Mouse (Mus musculus) myocyte (in vitro differentiated cells): ENCODE measurements around the gene Lrrc57. TPM values are rescaled to one million over a fixed set of nuclear protein-coding genes. Genes with fewer than 3 reads are reported as not detected.

Source experiments
- H3K27me3 ChIP-seq: one replicate; pipeline ENCODE4 v1.6.1; 2011; ENCODE audit not compliant: control insufficient read depth, insufficient read depth, insufficient read length
- H3K36me3 ChIP-seq: one replicate; pipeline ENCODE4 v1.6.1; 2011; ENCODE audit not compliant: control insufficient read depth, insufficient read depth
- H3K4me2 ChIP-seq: one replicate; pipeline ENCODE4 v1.6.1; 2011; ENCODE audit warnings: low read depth, control low read depth
- H3K4me3 ChIP-seq: one replicate; pipeline ENCODE4 v1.5.1; 2011; ENCODE audit warnings: mild to moderate bottlenecking, control low read depth, moderate library complexity
- H3K79me2 ChIP-seq: one replicate; pipeline ENCODE4 v1.6.1; 2011; ENCODE audit not compliant: control insufficient read depth, insufficient read depth
- H3ac ChIP-seq: one replicate; pipeline ENCODE4 v1.6.1; 2011; ENCODE audit not compliant: control insufficient read depth, insufficient read length
- CEBPB ChIP-seq: IDR thresholded peaks from 2 replicates; pipeline ENCODE4 v1.6.1; 2011; ENCODE audit warnings: mild to moderate bottlenecking, moderate library complexity; ENCODE audit not compliant: poor library complexity, insufficient read depth, severe bottlenecking
- E2F4 ChIP-seq: IDR thresholded peaks from one replicate; pipeline ENCODE4 v1.6.1; 2011; ENCODE audit warnings: mild to moderate bottlenecking, control low read depth, moderate library complexity; ENCODE audit not compliant: insufficient read depth
- MAX ChIP-seq: IDR thresholded peaks from one replicate; pipeline ENCODE4 v1.6.1; 2011; ENCODE audit warnings: low read depth, mild to moderate bottlenecking, control low read depth
- MYOD1 ChIP-seq, 3 experiments: IDR thresholded peaks; one replicate each; pipeline ENCODE4 v1.6.1; 2011; ENCODE audit warnings: control low read depth in 2 of 3, low read depth in 2 of 3, mild to moderate bottlenecking in 2 of 3, moderate library complexity in 1 of 3; ENCODE audit not compliant: insufficient read length in 2 of 3, control insufficient read depth in 1 of 3
- MYOG ChIP-seq, 3 experiments: IDR thresholded peaks; one replicate each; pipeline ENCODE4 v1.6.1; 2011; ENCODE audit warnings: control low read depth in 2 of 3, low read depth in 2 of 3, mild to moderate bottlenecking in 2 of 3; ENCODE audit not compliant: insufficient read length in 2 of 3, control insufficient read depth in 1 of 3, insufficient read depth in 1 of 3
- POLR2A ChIP-seq: IDR thresholded peaks from one replicate; pipeline ENCODE4 v1.6.1; 2011; ENCODE audit warnings: low read depth, mild to moderate bottlenecking, control low read depth, moderate library complexity; ENCODE audit not compliant: insufficient read length
- POLR2AphosphoS2 ChIP-seq: IDR thresholded peaks from one replicate; pipeline ENCODE4 v1.6.1; 2011; ENCODE audit warnings: low read depth, control low read depth; ENCODE audit not compliant: insufficient read length
- REST ChIP-seq: IDR thresholded peaks from one replicate; pipeline ENCODE4 v1.6.1; 2011; ENCODE audit warnings: mild to moderate bottlenecking, control low read depth, moderate library complexity; ENCODE audit not compliant: insufficient read depth, insufficient read length
- SRF ChIP-seq: IDR thresholded peaks from one replicate; pipeline ENCODE4 v1.6.1; 2011; ENCODE audit warnings: low read depth; ENCODE audit not compliant: control insufficient read depth, insufficient read length
- TCF12 ChIP-seq: IDR thresholded peaks from one replicate; pipeline ENCODE4 v1.6.1; 2011; ENCODE audit warnings: mild to moderate bottlenecking, control low read depth; ENCODE audit not compliant: poor library complexity, insufficient read depth, severe bottlenecking
- TCF3 ChIP-seq: IDR thresholded peaks from one replicate; pipeline ENCODE4 v1.6.1; 2011; ENCODE audit warnings: low read depth, control low read depth; ENCODE audit not compliant: insufficient read length
- USF1 ChIP-seq: IDR thresholded peaks from one replicate; pipeline ENCODE4 v1.6.1; 2011; ENCODE audit warnings: low read depth, mild to moderate bottlenecking, control low read depth, moderate library complexity
- polyA plus RNA-seq: library from polyadenylated mRNA; unstranded; fragments of >200 nt; fragmentation: generic; extraction: Trizol; gene quantifications from one replicate; pipeline ENCODE4 v1.2.1, GENCODE M21; 2012; ENCODE audit warnings: missing spikeins

Lrrc57 gene
- 12.5 TPM for polyA plus RNA-seq

DNA sequence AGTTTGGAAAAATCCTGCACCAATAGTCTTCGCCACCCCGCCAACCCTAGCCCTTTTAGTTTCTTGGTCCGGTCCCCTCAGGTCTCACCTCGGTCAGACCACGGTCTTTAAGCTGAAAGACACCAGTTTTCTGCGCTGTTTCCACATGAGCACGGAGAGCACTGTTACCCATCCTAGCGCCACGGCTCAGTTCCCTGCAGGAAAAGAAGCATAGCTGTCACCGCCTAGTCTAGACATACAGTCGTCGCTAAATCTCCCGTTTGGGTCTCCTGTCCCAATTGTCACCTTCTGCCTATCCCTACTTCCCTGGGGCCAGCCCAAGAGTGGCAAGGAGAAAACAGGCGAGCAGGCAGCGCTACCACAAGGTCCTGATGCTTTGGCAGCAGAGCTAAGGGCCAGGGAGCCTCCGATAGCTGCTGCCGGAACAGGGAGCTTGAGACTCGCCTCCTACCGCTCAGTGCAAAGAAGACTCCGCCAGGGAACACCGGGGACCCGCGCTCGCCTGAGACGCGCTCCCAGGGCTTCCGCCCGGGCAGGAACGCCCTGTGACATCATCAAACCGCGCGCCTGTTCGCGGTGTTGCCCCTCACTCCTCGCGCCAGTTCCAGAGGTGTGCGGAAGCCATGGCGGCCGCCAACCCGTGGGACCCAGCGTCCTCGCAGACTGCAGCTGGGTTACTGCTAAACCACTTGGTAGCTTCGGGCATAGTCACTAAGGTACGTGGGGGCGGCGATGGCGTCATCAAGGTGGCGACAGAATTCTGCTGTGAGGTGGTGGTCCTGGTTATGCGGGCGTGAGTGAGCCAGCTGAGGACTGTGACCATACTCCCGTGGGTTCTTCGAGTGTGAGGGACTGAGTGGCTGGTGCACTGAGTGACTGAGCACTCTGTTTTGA is at the start of gene Lrrc57, which contains the start of gene Haus2:
Gene Lrrc57 (minus strand): TSS at position 691 of the 894 bp plus-strand sequence.
Gene Haus2 (plus strand): TSS at position 554 of the 894 bp plus-strand sequence.
- peak within 1 kb of the TSS; percentile 87 for H3K4me3 ChIP-seq
- H3K79me2 ChIP-seq = peaks cover 13% of the 10 kb centered on the region
- peak within 1 kb of the TSS; percentile 91 for H3K4me2 ChIP-seq
- H3K27me3 ChIP-seq = no peaks in the 10 kb centered on the region
- peak in 1 of 3 experiments; percentile 24 for TF ChIP-seq MYOG (IDR thresholded peaks at IDR 0.05; ENCODE audit: control insufficient read depth in 1 of 3, insufficient read depth in 1 of 3, insufficient read length in 2 of 3, low read depth in 2 of 3)
- TF ChIP-seq TCF3 = no peak
- TF ChIP-seq E2F4 = no peak
- peak; percentile 89 for TF ChIP-seq SRF
- TF ChIP-seq POLR2A = peak; percentile 95
- TF ChIP-seq POLR2AphosphoS2 = peak; percentile 86
- no peak for TF ChIP-seq MAX
- H3K36me3 ChIP-seq = peaks cover 11% of the 10 kb centered on the region
- H3ac ChIP-seq = peak within 1 kb of the TSS; percentile 24

DNA sequence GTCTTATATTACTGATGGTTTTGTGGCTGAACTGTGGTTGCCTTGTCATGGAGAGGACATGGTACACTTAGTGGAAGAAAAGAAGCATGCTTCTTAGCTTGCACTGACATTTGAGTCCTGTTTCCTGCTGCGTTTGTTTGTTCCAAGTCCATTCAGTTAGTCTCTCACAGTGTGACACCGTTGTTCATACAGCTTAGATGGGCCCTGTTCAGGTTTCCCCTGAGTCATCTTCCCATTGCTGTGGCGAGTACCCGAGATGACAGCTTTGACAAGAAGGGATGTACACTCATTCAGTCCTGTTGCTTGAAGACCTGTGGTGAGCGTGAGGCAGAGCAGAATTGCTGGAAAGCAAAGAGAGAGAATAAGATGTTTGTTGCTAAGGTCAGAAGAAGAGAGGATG is 49.2 kb upstream of the Lrrc57 start:
- no peak overlapping the region for H3K4me3 ChIP-seq
- peak overlapping the region; percentile 28 for H3K4me2 ChIP-seq
- no peaks in the 10 kb centered on the region for H3K27me3 ChIP-seq
- peaks cover 6% of the 10 kb centered on the region for H3K79me2 ChIP-seq
- H3ac ChIP-seq = no peak overlapping the region
- no peak for TF ChIP-seq TCF3
- TF ChIP-seq SRF = no peak
- no peak for TF ChIP-seq MYOG (IDR thresholded peaks at IDR 0.05; ENCODE audit: control insufficient read depth in 1 of 3, insufficient read depth in 1 of 3, insufficient read length in 2 of 3, low read depth in 2 of 3)
- no peak for TF ChIP-seq REST
- no peak for TF ChIP-seq TCF12
- no peak for TF ChIP-seq MAX
- TF ChIP-seq POLR2AphosphoS2 = no peak
- TF ChIP-seq MYOD1 (IDR thresholded peaks at IDR 0.05; ENCODE audit: control insufficient read depth in 1 of 3, insufficient read length in 2 of 3, low read depth in 2 of 3) = no peak
- no peaks in the 10 kb centered on the region for H3K36me3 ChIP-seq

DNA sequence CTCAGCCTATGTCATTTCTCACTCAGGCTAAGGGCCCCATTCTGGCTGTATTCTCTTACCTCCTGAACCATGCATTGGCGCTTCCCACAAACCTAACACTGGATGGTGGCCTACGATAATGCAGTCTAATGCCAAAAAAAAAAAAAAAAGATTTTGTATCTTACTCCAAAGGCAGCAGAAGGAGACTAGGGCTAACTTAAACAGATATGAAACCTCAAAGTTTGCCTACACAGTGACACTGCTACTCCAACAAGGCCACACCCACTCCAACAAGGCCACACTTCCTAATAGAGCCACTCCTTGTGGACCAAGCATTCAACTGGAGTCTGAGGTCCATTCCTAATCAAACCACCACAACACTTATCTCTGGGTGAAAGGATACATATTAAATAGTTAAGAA is 47.4 kb upstream of the Lrrc57 start:
- no peak for TF ChIP-seq POLR2A
- Histone ChIP-seq H3K79me2 (peaks cover 5% of the 10 kb centered on the region), H3K27me3 (no peaks in the 10 kb centered on the region), H3K4me3 (no peak overlapping the region), H3ac (no peak overlapping the region), H3K36me3 (no peaks in the 10 kb centered on the region), H3K4me2 (no peak overlapping the region)

DNA sequence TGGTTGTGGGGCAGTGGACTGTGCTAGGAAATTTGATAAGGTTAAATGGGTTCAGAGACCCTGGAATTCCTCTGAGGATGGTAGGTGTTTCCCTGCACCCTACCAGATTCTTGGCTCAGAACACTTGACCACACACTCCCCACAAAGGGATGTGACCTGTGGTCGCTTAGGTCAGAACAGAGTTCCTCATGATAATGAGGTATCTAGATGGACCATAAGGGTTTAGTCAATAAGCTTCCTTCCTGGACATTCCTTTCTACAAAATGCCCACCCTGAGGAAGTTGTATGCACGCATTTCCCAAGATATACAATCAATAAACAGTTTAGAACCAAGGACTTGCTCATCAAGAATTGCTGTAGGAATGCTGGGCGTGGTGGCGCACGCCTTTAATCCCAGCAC is 46.6 kb upstream of the Lrrc57 start:
- H3K79me2 ChIP-seq = peaks cover 5% of the 10 kb centered on the region
- TF ChIP-seq E2F4 (no peak), POLR2AphosphoS2 (no peak), USF1 (no peak), TCF3 (no peak), SRF (no peak), CEBPB (no peak), MYOD1 (IDR thresholded peaks at IDR 0.05; ENCODE audit: control insufficient read depth in 1 of 3, insufficient read length in 2 of 3, low read depth in 2 of 3) (no peak), REST (no peak), MYOG (IDR thresholded peaks at IDR 0.05; ENCODE audit: control insufficient read depth in 1 of 3, insufficient read depth in 1 of 3, insufficient read length in 2 of 3, low read depth in 2 of 3) (no peak), POLR2A (no peak), MAX (no peak), TCF12 (no peak)
- no peak overlapping the region for H3K4me2 ChIP-seq
- no peaks in the 10 kb centered on the region for H3K27me3 ChIP-seq
- no peak overlapping the region for H3ac ChIP-seq
- H3K4me3 ChIP-seq = no peak overlapping the region
- no peaks in the 10 kb centered on the region for H3K36me3 ChIP-seq

DNA sequence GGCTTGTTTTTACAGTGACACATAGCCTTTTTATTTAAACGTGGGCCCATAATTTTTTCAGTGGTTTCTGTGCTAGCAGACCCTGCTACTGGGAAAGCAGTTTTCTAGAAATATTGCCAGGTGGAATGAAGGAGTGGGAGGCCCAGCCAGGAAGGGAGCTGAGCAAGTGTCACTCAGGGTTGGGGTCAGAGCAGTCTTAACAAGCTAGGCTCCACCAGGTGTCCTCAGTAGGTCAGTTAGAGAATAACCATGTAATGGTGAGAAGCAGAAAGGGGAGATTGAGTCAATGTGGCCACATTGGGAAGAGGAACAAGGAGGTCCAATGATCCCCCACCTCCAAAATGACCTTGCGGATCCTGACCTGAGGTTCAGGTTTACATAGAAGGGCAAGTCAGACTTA is 45.4 kb upstream of the Lrrc57 start:
- Histone ChIP-seq H3K36me3 (no peaks in the 10 kb centered on the region), H3K27me3 (no peaks in the 10 kb centered on the region)
- TF ChIP-seq POLR2A (no peak), POLR2AphosphoS2 (no peak), REST (no peak), SRF (no peak), USF1 (no peak), MYOG (IDR thresholded peaks at IDR 0.05; ENCODE audit: control insufficient read depth in 1 of 3, insufficient read depth in 1 of 3, insufficient read length in 2 of 3, low read depth in 2 of 3) (no peak), TCF3 (no peak)

More for the DNA sequence above, 45.4 kb upstream of the Lrrc57 start:
- Histone ChIP-seq H3K4me3 (no peak overlapping the region), H3K79me2 (peaks cover 5% of the 10 kb centered on the region), H3ac (no peak overlapping the region), H3K4me2 (no peak overlapping the region)
